Mouse (Mus musculus): ENCODE measurements around the gene Cacna2d1.

DNA sequence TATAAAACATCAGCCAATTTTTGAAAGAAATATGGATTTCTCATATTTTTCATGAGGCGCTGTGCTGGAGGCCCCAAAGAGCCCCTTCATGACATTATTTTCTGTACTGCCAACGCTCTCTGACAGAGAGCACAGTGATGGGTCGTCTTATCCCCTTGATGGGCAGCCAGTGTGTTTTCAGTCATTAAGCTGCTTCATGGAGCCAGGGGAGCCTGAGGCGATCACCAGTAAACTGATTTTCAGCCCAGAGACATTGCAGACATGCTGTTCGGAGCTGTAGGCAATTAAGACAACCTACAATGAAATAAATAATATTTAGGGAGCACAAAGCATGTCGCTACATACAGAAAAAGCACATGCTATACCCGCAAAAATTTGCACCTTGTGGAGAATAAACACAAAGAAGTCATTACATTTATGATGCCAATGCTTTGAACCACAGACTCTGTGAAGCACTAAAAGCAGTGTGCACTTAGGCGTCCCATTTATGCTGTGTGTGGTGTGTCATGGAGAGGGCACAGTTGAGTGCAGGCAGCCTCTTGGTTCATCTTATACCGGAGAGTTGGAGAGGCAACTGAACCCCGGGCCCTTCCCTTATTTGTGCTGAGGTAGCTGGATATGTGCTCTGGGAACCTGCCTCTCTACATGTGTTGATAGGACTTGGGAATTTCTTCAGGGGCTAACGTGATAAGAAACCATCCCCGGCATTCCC is 57.1 kb downstream of the Cacna2d1 start:
- TF ChIP-seq CTCF (IDR thresholded peaks at IDR 0.05; ENCODE audit: low read depth, low read length) (no peak), POLR2A (IDR thresholded peaks at IDR 0.05; ENCODE audit: borderline replicate concordance, low read depth, low read length) (no peak)
